Comparison of ENCODE assay signal across 19 mouse cellular contexts in the genomic region with DNA sequence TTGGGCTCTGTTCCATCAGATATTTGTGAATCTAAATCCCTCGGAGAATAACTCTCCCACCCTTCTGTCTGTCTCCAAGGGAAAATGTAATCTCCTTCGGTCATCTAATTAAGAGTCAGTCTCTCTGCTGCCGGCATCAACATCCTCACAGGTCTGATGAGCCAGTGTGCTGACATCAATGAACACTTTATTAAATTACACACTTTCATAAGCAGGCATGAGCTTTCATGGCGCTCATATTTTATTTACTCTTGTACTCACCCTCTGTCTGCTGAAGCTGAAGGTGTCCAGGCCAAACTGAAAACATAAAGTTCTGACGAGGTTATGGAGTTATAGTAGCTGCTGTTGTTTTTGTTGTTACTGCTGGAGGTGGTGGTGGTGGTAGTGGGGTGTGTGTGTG.
"Had no signal": no experiment of that assay in that cellular context is flagged by ENCODE, and none has a peak within 500 bp of the region (broad histone marks: within the 10 kb centered on the region; RNA-seq: fewer than 3 reads in every experiment).

No protein-coding gene starts in this region.

- DNase-seq: kidney, adult 2 months; kidney, postnatal 25 days; layer of hippocampus, adult 9-11 months; liver, embryonic 13.5 days; lung, adult 2 months; lung, postnatal 14 days; lung, postnatal 4 days; right cerebral cortex, adult 18-20 months; right cerebral cortex, postnatal 14 days; right cerebral cortex, postnatal 4 days; thymus, adult 2 months; thymus, postnatal 14 days; thymus, postnatal 4 days had no signal

- H3K36me3 ChIP-seq: liver, embryonic 13.5 days; midbrain, embryonic 12.5 days; neural tube, embryonic 13.5 days had no signal

- H3K27me3 ChIP-seq: liver, embryonic 13.5 days; midbrain, embryonic 12.5 days; neural tube, embryonic 13.5 days had no signal

- H3K4me1 ChIP-seq: liver, embryonic 13.5 days; midbrain, embryonic 12.5 days; neural tube, embryonic 13.5 days had no signal

- H3K9ac ChIP-seq: liver, embryonic 13.5 days; midbrain, embryonic 12.5 days; neural tube, embryonic 13.5 days had no signal

- H3K9me3 ChIP-seq: liver, embryonic 13.5 days; midbrain, embryonic 12.5 days; neural tube, embryonic 13.5 days had no signal

- H3K4me3 ChIP-seq: layer of hippocampus, adult 2 months; liver, embryonic 13.5 days; midbrain, embryonic 12.5 days; neural tube, embryonic 13.5 days had no signal

- H3K4me2 ChIP-seq: liver, embryonic 13.5 days; midbrain, embryonic 12.5 days; neural tube, embryonic 13.5 days had no signal

- ATAC-seq: intestine, postnatal 0 days had no signal

- H3K27ac ChIP-seq: kidney, postnatal 0 days; layer of hippocampus, adult 2 months; liver, embryonic 13.5 days; midbrain, embryonic 12.5 days; neural tube, embryonic 13.5 days; stomach, postnatal 0 days had no signal
